Mouse (Mus musculus): ENCODE data around the gene Aph1b. TPM values are rescaled to one million over a fixed set of nuclear protein-coding genes. Genes with fewer than 3 reads are reported as not detected.

Gene Aph1b
- 0.56 TPM for polyA plus RNA-seq (2017; shearing (Covaris generic))

GRCm38 (mm10) chr9:66795464-66796324, at the start of gene Aph1b:
TSS of gene Aph1b (minus strand) at chr9:66795490.

GRCm38 (mm10) chr9:66834318-66835096, 39.2 kb upstream of the Aph1b start, which contains the start of gene Aph1c:
TSS of gene Aph1c (minus strand) at chr9:66834726.

GRCm38 (mm10) chr9:66796739-66797138, 1.4 kb upstream of the Aph1b start, which contains the start of gene Gm10647:
TSS of gene Gm10647 (plus strand) at chr9:66797039.

Other genes starting within 250 kb of the Aph1b start
- gene Usp3, start 202.3 kb downstream of the Aph1b start, polyA plus RNA-seq (2017; shearing (Covaris generic)), result 250 TPM
- 2.4 TPM for gene Car12, start 81.8 kb downstream of the Aph1b start, polyA plus RNA-seq (2017; shearing (Covaris generic))
- not detected for gene Gm10647, start 1.5 kb upstream of the Aph1b start, polyA plus RNA-seq (2017; shearing (Covaris generic))
- gene Aph1c, start 39.2 kb upstream of the Aph1b start, polyA plus RNA-seq (2017; shearing (Covaris generic)), result 0.31 TPM
- 55.6 TPM for gene Rab8b, start 124.2 kb upstream of the Aph1b start, polyA plus RNA-seq (2017; shearing (Covaris generic))
- gene Rps27l, start 150.6 kb upstream of the Aph1b start, polyA plus RNA-seq (2017; shearing (Covaris generic)), result 60.5 TPM
- gene Lactb, start 180.0 kb upstream of the Aph1b start, polyA plus RNA-seq (2017; shearing (Covaris generic)), result 27.9 TPM